ENCODE assay signal across 8 mouse cellular contexts in genomic region chr3:36475532-36476087, GRCm38 (mm10). TPM values are rescaled to one million over a fixed set of nuclear protein-coding genes. Genes with fewer than 3 reads are reported as not detected.
DNase-seq lines count a peak whose midpoint lies in the region; ATAC-seq lines count a peak whose summit lies in the region.

Gene Anxa5, minus strand, starts transcription at chr3:36475894.
Gene 1810062G17Rik, plus strand, starts transcription at chr3:36475937.

- H3K27me3 ChIP-seq in lung, embryonic 16.5 days (ENCODE audit: control insufficient read depth, insufficient read depth, low read depth, low read length), result no peaks in the 10 kb centered on the region

- H3K4me1 ChIP-seq in lung, embryonic 16.5 days (replicated peaks; ENCODE audit: control insufficient read depth, insufficient read depth, low read length), result peaks cover 11% of the 10 kb centered on the region

- H3K9ac ChIP-seq in lung, embryonic 16.5 days (ENCODE audit: low read length), result peak within 1 kb of the TSS; percentile 81

- peak; percentile 94 to 95 for ATAC-seq in hematopoietic stem cell, adult 5-6 weeks (replicated peaks in 1 of 2; ENCODE audit: insufficient read depth in 1 of 2, low FRiP score in 2 of 2, low TSS enrichment in 1 of 2, low read depth in 1 of 2, poor library complexity in 2 of 2, severe bottlenecking in 2 of 2)
- ATAC-seq in lung, embryonic 16.5 days (ENCODE audit: low read depth), result peak; percentile 99

- DNase-seq in MEL-GATA-1-ER (ENCODE audit: extremely low read depth, low read depth), result peak; percentile 94
- peak; percentile 84 for DNase-seq in cerebellum, adult 8-10 months
- peak; percentile 93 for DNase-seq in forelimb bud, embryonic 11.5 days (ENCODE audit: low read depth, low spot score)
- DNase-seq in layer of hippocampus, adult 9-10 months (ENCODE audit: low spot score), result peak; percentile 82
- DNase-seq in ovary, postnatal 10 days (ENCODE audit: low spot score), result peak; percentile 95
- peak; percentile 88 to 92 for DNase-seq in thymus, postnatal 10 days (ENCODE audit: low spot score in 2 of 2)

- 1% methylated on average over 32 of the region's 32 CpGs for WGBS in lung, embryonic 16.5 days

- H3K4me2 ChIP-seq in lung, embryonic 16.5 days (ENCODE audit: low read depth, low read length), result peak within 1 kb of the TSS; percentile 80

- H3K9me3 ChIP-seq in lung, embryonic 16.5 days (ENCODE audit: control insufficient read depth, low read length), result no peaks in the 10 kb centered on the region

- peak within 1 kb of the TSS; percentile 74 for H3K4me3 ChIP-seq in lung, embryonic 16.5 days (ENCODE audit: low read length)

- H3K27ac ChIP-seq in lung, embryonic 16.5 days (ENCODE audit: low read length), result peak within 1 kb of the TSS; percentile 91

- H3K36me3 ChIP-seq in lung, embryonic 16.5 days (ENCODE audit: control insufficient read depth, insufficient read depth, low read length), result no peaks in the 10 kb centered on the region

RNA-seq across cellular contexts. Expression of gene Anxa5, which starts in this region (rescaled TPM):
- total RNA-seq in hematopoietic stem cell, adult 5-6 weeks (2017), result 107 and 113 TPM in 2 replicates
- 424 and 464 TPM in 2 replicates for polyA plus RNA-seq in lung, embryonic 16.5 days (2015; fragmentation: Nextera tagmentation; extraction: Ambion mirVana)

RNA-seq across cellular contexts. Expression of gene 1810062G17Rik, which starts in this region (rescaled TPM):
- total RNA-seq in hematopoietic stem cell, adult 5-6 weeks (2017), result 1.4 TPM in 1 of 2 replicates, not detected in the other
- 3.6 and 3.9 TPM in 2 replicates for polyA plus RNA-seq in lung, embryonic 16.5 days (2015; fragmentation: Nextera tagmentation; extraction: Ambion mirVana)

Comparison
In these comparisons a context has a peak if more than half of its experiments do, and no peak if none do; other contexts are left out.
1. Peak in every context shown above with its lines: DNase-seq, ATAC-seq, H3K4me3 ChIP-seq and H3K27ac ChIP-seq.